In genomic region chr17:78797222-78797621, GRCm38 (mm10) we compare ENCODE assay signal across 15 mouse cellular contexts.
"Had no signal": no experiment of that assay in that cellular context is flagged by ENCODE, and none has a peak within 500 bp of the region (broad histone marks: within the 10 kb centered on the region; RNA-seq: fewer than 3 reads in every experiment).

No protein-coding gene starts in this region.

- DNase-seq: kidney, adult 2 months; kidney, postnatal 25 days; layer of hippocampus, adult 9-11 months; lung, adult 18-20 months; lung, postnatal 10 days; lung, postnatal 36 days; midbrain, embryonic 14.5 days; thymus, adult 18-20 months; thymus, postnatal 4 days had no signal

- H3K27ac ChIP-seq: kidney, postnatal 0 days; layer of hippocampus, adult 2 months; liver, embryonic 14.5 days; lung, embryonic 15.5 days had no signal

- H3K4me2 ChIP-seq: liver, embryonic 11.5 days; lung, embryonic 15.5 days; midbrain, embryonic 11.5 days had no signal

- H3K4me1 ChIP-seq: lung, embryonic 15.5 days had no signal

- H3K27me3 ChIP-seq: lung, embryonic 15.5 days had no signal

- H3K9me3 ChIP-seq: lung, embryonic 15.5 days had no signal

- H3K9ac ChIP-seq: liver, embryonic 14.5 days; lung, embryonic 15.5 days had no signal

- H3K4me3 ChIP-seq: layer of hippocampus, adult 2 months; lung, embryonic 15.5 days had no signal
